Mouse (Mus musculus): Measurements from ENCODE around the gene Aggf1.

Aggf1 gene

DNA sequence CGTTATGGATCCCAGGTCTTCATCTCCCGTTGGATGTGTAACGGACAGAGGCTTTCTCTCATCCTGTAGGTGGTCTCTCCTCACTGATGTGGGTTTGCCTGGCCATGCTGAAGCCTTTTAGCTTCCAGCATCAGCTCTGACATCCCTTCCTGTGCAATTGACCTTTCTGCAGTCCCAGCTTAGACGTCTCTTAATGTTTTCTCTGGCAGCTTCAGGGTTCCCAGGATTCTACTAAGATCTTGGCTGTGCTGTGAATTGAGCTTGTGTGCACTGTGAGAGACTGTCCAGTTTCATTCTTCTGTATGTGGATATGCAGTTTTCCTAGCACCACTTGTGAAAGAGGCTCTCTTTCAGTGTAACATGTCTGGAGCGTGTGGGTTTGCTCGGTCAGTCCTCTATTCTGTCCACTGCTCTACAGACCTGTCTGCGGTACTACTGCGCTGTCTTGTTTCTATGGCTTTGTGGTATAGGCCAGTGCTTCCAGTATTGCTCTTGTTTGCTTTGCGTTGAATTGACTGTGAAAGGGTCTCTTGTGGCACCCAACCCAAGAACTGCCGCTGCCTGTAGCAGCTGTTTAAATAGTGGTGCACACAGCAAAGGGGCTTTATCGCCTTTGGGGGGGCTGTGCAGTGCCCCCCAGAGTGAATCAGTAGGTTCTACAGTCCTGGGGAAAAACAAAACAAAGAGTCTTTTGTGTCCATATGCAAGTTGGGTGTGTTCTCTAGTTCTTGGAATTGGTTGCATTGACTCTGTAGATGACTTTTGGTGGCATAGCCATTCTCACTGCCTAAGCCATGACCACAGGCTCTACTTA is 42.9 kb downstream of the Aggf1 start:
- DNase-seq (ENCODE audit: extremely low read depth, low read depth): no peak

DNA sequence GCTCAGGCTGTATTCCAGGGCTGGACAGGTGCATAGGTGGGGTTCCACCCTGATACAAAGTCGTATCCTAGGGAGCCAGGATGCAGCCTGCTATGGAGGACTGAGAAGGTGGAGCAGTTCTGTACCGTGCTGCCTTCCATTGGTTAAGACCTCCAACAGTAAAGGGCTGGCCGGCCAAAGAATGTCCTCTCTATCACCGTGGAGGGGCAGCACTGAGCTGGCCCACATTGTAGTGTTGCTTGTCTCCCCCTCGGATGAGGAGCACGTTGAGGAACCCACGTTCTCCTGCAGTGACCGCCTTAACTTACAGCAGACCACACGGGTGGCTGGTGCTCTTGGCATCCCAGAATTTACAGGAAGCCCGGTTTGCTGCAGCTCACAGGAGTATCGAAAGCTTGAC is 44.6 kb downstream of the Aggf1 start:
- DNase-seq (ENCODE audit: extremely low read depth, low read depth): no peak

DNA sequence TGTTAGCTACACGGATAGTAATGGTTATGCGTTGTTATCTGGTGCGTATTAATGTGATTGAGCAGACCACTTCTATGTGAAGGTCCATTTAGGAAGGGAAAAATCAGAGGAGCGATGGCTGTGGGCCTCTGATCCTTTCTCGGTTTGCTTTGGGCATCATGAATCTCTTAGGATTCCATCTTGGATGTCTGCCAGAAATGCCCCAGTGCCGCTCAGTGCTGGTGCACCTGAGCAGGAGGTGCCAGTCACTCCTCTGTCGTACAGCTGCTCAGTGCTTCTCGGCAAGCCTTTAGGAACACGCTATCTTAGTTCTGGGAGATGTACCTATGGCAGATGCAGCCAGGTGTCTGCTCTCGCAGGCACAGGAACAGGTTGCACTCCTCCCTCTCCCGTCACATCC is 46.4 kb downstream of the Aggf1 start:
- no peak for DNase-seq (ENCODE audit: extremely low read depth, low read depth)

DNA sequence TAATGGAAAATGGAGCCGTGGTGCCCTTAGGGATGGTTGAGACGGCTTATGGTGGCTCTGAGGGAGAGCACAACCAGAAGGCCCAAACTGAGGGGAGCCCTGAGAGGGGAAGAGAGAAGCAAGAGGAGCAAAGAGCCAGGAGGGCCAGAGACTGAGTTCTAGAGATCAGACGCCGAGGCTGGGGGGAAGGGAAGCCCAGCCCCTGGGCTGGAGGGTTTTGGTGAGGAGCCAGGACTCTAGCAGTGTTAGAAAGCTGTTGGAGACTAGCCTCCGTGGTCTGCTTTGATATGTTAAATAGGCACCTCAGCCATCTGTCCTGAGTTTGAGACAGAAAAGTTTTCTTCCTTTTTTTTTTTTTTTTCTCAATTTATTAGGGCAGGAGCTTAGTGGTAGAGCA is 47.8 kb downstream of the Aggf1 start:
- DNase-seq (ENCODE audit: extremely low read depth, low read depth): no peak

DNA sequence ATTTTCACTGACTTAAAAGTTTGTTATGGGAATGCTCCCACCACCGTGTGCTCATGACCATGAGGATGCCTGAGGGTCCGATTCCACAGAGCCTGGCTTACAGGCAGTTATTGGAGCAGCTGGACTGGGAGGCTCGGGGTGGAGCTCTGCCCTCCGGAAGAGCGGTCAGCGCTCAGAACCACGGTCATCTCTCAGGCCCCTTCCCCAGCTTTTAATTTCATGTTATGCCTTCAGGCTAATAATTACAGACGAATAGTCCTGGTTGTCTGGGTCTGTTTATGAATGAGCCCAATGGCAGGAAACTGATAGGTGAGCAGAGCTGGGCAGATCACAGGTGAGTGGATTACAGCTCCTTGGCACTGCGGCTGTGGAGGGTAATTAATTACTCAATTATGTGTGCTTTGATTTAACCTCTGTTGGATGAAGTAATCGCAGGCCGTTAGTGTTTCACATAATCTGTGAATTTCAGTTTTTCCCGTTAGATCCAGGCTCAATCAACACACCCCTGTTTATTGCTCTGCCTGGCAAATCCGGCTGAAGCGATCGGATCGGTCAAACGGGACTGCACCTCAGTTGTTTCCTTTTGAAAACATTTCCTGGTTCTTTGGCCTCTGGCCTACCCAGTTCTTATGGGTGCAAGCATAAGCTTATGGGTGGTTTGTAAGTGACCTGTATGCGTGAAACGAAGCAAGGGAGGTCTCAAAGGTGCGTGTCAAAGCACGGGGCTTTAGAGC is 48.4 kb downstream of the Aggf1 start:
- no peak for DNase-seq (ENCODE audit: extremely low read depth, low read depth)

DNA sequence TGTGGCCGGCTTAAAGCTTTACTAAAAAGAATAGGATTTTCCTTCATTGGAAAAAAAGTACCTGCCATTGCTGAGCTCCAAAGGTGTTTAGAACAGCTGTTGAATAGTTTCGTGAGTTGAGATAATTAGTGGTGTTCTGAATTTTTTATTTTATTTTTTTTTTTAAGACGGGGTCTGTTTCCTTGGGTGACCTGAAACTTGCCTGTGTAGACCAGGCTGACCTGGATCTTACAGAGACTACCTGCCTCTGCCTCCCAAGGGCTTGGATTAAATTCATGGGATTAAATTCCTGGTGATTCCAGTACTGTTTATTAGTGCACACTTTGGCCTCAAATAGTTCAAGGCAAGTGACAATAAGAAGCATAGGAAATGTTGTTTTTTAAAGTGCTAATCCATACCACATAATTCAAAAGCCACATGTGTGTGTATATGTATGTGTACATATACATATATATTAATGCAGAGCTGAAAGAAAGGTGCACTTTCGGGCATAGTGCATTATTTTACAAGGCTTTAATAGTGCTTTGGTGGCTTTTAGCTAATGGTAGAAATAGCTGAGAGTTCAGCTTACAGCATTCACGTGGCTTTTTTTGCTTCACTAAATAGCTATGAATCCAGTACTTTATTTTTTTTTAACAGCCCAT is 49.1 kb downstream of the Aggf1 start:
- DNase-seq (ENCODE audit: extremely low read depth, low read depth): no peak

DNA sequence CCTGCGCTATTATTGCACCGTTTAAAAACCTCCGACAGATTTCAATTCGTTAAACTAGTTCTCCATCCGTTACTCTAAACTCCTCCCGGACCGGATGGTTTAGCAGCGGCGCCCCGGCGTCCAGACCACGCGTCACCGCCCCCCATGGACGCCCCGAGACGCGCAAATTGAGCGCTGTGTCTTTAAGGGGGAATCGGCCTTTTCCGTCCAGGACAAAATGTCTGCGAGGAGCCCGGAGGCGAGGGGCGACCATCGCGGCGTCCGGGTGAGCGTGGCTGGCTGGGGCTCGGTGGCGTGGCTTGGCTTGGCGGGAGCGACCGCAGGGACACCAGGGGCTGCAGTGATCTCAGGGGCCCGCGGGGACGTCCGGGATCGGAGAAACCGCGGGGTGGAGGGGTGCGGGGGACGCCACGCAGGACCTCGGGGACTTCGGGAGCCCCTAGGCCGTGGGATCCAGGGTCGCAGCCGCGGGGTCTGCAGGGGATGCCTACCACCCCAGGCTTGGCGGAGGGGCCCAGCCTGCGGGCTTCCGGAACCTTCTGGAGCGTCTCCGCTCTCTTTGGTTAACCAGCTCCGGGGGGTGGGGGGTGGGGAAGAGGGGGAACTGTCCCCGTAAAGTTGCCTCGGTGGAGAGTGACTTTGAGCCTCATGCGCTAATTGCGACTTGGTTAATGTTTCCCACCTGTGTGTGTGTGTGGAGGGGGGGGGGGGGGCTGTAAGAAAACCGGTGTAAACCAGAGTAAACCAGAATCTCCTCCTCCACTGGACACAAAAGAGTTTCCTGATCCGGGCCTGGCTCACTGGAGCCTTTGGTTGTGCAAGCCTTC is 49.9 kb downstream of the Aggf1 start:
- DNase-seq (ENCODE audit: extremely low read depth, low read depth): no peak

DNA sequence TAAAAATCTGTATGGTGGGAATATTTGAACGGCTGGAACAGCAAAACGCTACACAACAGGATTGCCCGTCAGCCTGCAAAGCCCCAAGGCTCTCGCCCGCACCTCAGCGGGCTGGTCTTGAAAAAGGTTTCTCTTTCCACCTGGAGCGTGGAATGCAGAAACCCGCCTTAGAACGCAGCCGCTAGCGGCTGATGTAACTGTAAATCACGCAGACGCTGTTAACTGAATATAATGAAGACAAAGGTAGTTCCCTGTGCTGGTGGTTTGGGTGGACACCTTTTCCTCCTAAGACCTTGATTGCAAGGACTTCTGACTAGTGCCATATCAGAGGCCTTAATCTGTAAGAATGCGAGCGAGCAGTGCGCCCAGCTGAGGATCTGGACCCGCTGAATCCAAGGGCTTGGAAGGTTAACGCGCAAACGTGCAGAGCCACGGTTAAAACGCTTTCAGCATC is 50.5 kb downstream of the Aggf1 start:
- DNase-seq (ENCODE audit: extremely low read depth, low read depth): no peak

DNA sequence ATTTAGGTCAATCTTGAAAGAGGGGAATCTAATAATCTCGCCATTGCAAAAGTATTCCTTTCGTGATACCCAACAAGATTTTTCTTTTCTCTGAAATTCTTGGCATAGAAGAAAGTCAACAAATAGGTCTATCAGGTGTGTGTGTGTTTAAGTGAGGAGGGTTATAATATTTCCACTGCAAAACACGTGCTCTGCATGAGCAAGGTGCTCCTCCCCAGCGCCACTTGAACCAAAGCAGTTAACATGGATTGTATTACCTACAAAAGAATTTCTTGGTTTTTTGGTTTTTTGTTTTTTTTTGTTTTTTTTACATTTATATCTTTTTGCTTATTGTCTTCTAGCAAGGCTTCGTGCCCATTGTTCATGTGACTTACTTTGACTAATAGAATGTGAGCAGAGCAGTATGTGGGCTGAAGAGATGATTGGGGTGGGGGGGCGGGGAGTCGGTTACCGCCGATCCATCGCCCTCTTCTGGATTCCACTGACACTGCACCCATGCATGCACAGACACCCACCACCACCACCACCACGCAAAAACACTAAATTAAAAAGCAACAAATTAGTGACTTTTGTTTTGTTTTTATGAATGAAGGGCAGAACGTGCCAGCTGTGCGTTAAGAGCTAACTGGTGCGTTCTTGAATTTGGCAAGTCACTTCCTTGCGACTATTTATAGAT is 51.1 kb downstream of the Aggf1 start:
- DNase-seq (ENCODE audit: extremely low read depth, low read depth): no peak

DNA sequence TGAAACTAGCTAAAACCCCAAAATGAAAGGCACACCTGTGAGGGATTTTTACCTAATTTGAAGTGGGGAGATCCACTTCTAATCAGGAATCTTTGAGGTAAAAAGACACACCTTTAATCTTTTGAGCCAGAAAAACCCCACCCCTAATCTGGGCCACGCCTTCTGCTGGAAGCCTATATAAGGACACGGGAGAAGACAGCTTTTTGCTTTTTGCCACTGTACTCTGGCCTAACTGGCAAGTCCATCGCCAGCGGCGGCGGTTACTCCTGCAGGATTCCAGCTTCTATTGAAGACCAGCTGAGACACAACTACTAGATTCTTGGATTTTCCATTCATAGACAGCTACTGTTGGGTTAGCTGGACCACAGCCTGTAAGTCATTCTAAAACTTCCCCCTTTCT is 51.8 kb downstream of the Aggf1 start, which contains the start of gene Zbed3:
Gene Zbed3 (plus strand): TSS at position 213 of the 400 bp plus-strand sequence.
- DNase-seq (ENCODE audit: extremely low read depth, low read depth): no peak

DNA sequence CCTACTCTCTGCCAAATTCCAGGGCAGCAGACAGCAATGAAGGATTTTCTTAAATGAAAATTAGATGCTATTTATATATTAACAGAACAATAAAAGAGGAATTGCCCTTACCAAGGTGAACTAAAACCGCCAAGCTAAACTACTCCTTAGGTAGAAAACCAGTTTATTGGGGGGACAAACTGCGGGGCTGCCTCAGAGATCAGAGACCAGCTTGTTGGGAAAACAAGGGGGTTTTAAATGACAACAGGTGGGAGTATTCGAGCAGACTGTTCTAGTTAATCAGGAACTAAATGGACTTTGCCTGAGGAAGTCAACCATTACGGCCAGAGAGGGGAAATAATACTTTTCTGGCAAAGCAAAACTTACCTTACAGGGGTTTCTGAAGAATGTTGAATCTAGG is 54.7 kb downstream of the Aggf1 start:
- no peak for DNase-seq (ENCODE audit: extremely low read depth, low read depth)

DNA sequence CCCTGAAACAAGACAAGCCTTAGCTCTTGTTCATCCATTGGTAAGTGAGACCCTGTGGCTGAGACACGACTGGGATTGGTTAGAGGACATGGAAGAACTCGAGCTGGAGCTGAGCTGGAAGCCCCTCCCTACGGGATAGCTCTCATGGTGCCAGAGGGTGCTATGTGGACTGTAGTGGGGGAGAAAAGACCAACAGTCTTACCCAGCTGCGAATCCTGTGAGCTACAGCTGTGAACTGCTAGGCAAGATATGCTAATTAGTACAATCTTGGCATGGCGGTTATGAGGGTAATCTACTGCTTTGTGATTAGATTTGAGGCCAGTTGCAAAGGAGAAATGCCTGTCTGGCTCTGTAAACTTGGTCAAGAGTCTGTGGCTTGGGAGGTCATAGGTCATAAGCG is 56.0 kb downstream of the Aggf1 start:
- DNase-seq (ENCODE audit: extremely low read depth, low read depth): no peak

DNA sequence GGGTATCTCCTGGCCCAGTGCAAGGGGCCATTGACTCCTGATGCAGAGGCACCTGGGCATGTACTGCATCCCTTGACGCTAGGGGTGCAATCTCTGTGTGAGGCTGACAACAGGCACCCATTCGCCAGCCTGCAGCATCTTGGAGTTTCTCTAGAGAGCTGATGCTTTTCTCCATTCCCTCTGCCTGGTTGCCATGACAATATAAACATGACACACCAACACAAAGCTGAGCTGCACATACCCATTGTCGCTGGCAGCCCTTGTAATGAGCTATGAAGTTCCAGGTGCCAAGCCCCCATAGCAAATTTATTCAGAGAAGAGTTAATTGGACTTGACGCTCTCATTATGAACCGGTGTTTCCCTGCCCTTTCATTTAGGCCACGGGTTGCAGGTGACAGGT is 63.1 kb downstream of the Aggf1 start:
- DNase-seq (ENCODE audit: extremely low read depth, low read depth): no peak

DNA sequence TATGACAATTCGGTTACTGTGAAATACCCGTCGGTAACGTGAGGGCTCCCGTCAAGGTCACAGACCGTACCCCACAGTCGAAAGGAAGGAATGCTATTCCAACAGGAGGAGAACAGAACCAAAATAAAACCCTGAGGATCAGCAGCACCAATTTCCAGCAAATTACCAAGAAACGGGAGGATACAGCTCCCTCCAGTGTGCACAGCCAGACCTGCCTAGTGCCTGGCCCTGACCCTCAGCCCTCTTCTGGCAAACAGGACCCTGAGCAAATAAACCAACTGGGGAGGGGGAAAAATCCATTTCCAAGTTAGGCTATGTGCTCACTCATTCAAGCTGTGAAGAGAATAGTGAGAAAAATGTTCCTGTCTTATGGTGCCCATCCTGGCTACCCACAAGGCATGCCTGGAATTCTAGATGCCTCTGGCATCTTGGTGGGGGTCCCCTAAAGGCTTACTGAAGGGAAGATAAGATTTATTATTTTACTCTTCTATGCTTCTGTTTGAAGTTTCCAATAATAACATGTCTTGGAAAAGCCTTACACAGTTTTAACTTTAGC is 68.0 kb downstream of the Aggf1 start:
- no peak for DNase-seq (ENCODE audit: extremely low read depth, low read depth)

DNA sequence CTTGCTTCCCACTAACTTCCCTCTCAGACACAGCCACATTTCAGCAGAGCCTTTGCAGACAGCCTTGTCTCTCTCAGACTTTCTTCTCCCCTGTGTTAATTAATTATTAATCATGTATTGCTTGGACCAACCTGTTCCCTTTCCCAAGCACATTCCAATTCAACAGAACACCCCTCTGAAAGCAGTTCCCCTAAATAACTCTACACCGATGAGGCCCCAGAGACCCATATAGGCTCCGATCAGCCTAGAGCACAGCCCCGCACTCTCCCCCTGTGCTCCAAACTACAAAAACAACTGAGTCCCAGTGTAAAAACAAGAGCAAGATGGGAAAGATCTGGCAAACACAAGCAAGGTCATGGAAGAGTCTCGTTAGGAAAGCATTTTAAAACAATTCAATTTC is 68.6 kb downstream of the Aggf1 start:
- no peak for DNase-seq (ENCODE audit: extremely low read depth, low read depth)
